Mouse (Mus musculus) liver, embryonic 14.5 days (tissue): ENCODE measurements around the gene Zfp652. TPM values are rescaled to one million over a fixed set of nuclear protein-coding genes. Genes with fewer than 3 reads are reported as not detected.

Experiments
- ATAC-seq: fragments of 200-750 bp; cut with Nextera tagmentation; 2 replicates; pipeline ENCODE4 v1.8.0; 2017; ENCODE audit warnings: moderate number of reproducible peaks, mild to moderate bottlenecking, moderate library complexity; ENCODE audit not compliant: insufficient read depth
- DNase-seq, 3 experiments: peaks; one replicate each; pipeline ENCODE4 v3.0.0-alpha.2; 2012 to 2013; ENCODE audit warnings: low read depth in 3 of 3, low spot score in 3 of 3
- H3K27ac ChIP-seq: fragments of 300-500 bp; sonication (generic); 2 replicates; pipeline ENCODE4 v1.5.1; 2014; ENCODE audit warnings: moderate library complexity, mild to moderate bottlenecking, control low read depth, inconsistent platforms
- H3K27me3 ChIP-seq: fragments of 300-500 bp; sonication (generic); 2 replicates; pipeline ENCODE4 v1.6.1; 2014; ENCODE audit warnings: mild to moderate bottlenecking, low read length, moderate library complexity; ENCODE audit not compliant: control insufficient read depth, insufficient read depth
- H3K36me3 ChIP-seq: fragments of 300-500 bp; sonication (generic); replicated peaks from 2 replicates; pipeline ENCODE4 v1.6.1; 2014; ENCODE audit warnings: low read depth; ENCODE audit not compliant: control insufficient read depth, insufficient read depth
- H3K4me1 ChIP-seq, 2 experiments: fragments of 200-500 bp in 1 of 2; fragments of 300-500 bp in 1 of 2; sonication (generic) in 1 of 2; replicated peaks; 2 replicates each; pipeline ENCODE4 v1.6.1; 2012 to 2014; ENCODE audit warnings: antibody characterized with exemption in 1 of 2, inconsistent platforms in 1 of 2, low read length in 1 of 2; ENCODE audit not compliant: control insufficient read depth in 2 of 2, insufficient read depth in 2 of 2
- H3K4me2 ChIP-seq: fragments of 300-500 bp; sonication (generic); 2 replicates; pipeline ENCODE4 v1.6.1; 2014; ENCODE audit warnings: low read depth, mild to moderate bottlenecking, control low read depth, moderate library complexity
- H3K4me3 ChIP-seq, 2 experiments: fragments of 200-500 bp in 1 of 2; fragments of 300-500 bp in 1 of 2; sonication (generic) in 1 of 2; 2 replicates each; pipeline ENCODE4 v1.5.1; 2012 to 2014; ENCODE audit warnings: low read depth in 2 of 2, low read length in 2 of 2, mild to moderate bottlenecking in 2 of 2, control low read depth in 1 of 2, inconsistent platforms in 1 of 2, moderate library complexity in 1 of 2; ENCODE audit not compliant: insufficient read depth in 1 of 2
- H3K9ac ChIP-seq: fragments of 300-500 bp; sonication (generic); replicated peaks from 2 replicates; pipeline ENCODE4 v1.6.1; 2014; ENCODE audit warnings: mild to moderate bottlenecking, control low read depth, moderate library complexity
- H3K9me3 ChIP-seq: fragments of 300-500 bp; sonication (generic); 2 replicates; pipeline ENCODE4 v1.6.1; 2016; ENCODE audit warnings: low read length, mixed read lengths; ENCODE audit not compliant: control insufficient read depth
- CTCF ChIP-seq: IDR thresholded peaks from 2 replicates; pipeline ENCODE4 v1.5.1; 2016; ENCODE audit warnings: antibody characterized with exemption, low read depth, control low read depth
- EP300 ChIP-seq: IDR thresholded peaks from 2 replicates; pipeline ENCODE4 v1.6.1; 2016; ENCODE audit warnings: antibody characterized with exemption, low read depth
- WGBS: fragments of 180-500 bp; shearing (Covaris S2); extraction: QIAGEN DNeasy Blood & Tissue Kit; methylation state at CpG from one replicate; pipeline ENCODE4 v1.1.7; 2014; ENCODE audit not compliant: insufficient replicate concordance; 5-methylcytosine and 5-hydroxymethylcytosine counted together
- polyA plus RNA-seq, 2 experiments: library from polyadenylated mRNA; depleted of rRNA in 1 of 2; stranded (reverse) in 1 of 2; unstranded in 1 of 2; fragments of >200 nt; fragmentation: Nextera tagmentation in 1 of 2; extraction: Ambion mirVana in 1 of 2; gene quantifications; 2 replicates each; pipeline versions ENCODE4 v1.2.1 to v1.2.3; 2012 to 2014

Gene Zfp652
- polyA plus RNA-seq, 2 experiments: 3.7 to 5.4 TPM

DNA sequence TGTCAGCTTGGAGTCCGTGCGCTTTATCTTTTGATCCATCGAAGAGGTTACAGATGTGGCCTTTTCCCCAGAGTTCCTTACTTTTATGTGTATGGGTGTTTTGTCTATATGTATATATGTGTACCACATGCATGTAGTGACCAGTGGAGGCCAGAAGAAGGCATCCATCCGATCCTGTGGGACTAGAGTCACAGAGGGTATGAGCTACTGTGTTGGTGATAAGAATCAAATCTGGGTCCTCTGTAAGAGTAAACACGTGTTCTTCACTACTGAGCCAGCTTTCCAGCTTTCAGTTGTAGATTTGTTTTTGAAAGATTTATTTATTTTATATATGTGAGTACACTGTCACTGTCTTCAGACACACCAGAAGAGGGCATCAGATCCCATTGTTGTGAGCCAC is 15.5 kb downstream of the Zfp652 start:
- Histone ChIP-seq H3K27me3 (no peaks in the 10 kb centered on the region), H3K9ac (no peak overlapping the region), H3K4me3 (no peak overlapping the region), H3K9me3 (no peaks in the 10 kb centered on the region), H3K36me3 (no peaks in the 10 kb centered on the region), H3K27ac (no peak overlapping the region), H3K4me1 (peaks cover 3 to 15% of the 10 kb centered on the region in 2 experiments), H3K4me2 (no peak overlapping the region)
- WGBS: 61% methylated on average over 5 of the region's 5 CpGs
- DNase-seq (no peak), ATAC-seq (no peak)
- no peak for TF ChIP-seq CTCF
- TF ChIP-seq EP300: no peak

DNA sequence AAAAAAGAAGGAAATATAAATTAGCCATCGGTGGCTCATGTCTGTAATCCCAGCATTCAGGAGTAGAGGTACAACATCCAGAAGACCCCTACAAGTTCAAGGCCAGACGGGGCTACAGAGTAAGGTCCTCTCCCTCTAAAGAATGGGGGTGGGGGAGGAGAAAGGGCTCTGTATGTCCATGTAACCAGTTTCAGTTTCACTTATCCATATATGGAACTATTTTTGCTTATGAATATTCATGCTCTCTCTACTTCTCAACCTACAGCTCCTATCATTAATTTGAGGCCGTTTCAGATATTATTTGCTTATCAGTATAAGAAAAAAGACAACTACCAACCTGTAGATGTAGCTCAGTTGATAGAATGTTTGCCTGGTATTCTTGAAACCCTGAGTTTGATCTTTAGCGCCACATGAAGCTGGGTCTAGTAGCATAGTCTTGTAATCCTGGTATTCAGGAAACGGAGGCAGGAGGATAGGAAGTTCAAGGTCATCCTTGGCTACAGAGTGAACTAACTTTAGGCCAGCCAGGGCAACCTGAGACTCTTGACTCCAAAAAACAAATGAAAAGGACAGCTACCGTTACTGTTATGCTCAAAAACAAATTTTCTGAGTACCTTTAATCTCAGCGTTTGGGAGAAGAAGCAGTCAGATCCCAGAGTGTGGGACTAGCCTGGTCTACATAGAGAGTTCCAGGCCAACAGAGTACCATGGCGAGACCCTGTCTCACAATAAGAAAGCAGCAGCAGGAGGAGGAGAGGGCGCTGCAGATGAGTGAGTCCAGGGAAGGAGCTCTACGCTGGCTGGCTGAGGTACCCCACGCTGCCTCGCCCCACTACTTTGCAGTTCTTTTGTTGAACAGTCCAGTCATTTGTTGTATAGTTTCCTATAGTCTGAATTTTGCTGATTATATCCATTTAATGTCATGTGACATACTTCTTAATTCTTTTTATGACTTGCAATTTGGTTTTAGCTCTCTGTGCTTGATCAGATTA is 16.7 kb downstream of the Zfp652 start:
- Histone ChIP-seq H3K4me3 (no peak overlapping the region), H3K4me1 (peaks cover 3 to 15% of the 10 kb centered on the region in 2 experiments), H3K9me3 (no peaks in the 10 kb centered on the region), H3K9ac (no peak overlapping the region), H3K27me3 (no peaks in the 10 kb centered on the region), H3K4me2 (peak overlapping the region; percentile 18; the same call in 1 of the 2 replicates), H3K27ac (no peak overlapping the region), H3K36me3 (no peaks in the 10 kb centered on the region)
- DNase-seq: no peak
- no peak for ATAC-seq
- TF ChIP-seq CTCF (no peak), EP300 (no peak)
- 68% methylated on average over 12 of the region's 12 CpGs for WGBS

DNA sequence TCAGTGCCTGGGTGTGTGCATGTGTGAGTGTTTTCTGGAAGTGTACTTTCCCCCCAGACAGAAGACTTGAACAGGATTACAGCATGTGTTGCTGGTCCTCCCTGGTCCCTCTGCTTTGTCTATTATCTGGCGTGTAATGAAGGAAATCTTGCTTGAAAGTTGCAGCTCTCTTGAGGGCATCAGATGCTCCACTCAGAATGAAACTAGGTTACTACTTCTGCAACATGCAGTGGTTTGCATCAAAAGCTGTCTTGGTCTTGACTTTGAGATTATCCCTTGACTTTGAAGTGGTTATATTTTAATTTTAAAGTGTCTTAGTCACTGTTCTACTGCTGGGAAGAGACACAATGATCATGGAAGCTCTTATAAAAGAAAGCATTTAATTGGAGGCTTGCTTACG is 22.0 kb downstream of the Zfp652 start:
- Histone ChIP-seq H3K9ac (no peak overlapping the region), H3K27ac (no peak overlapping the region), H3K4me2 (no peak overlapping the region), H3K4me1 (peaks cover 3% of the 10 kb centered on the region in 2 experiments; a peak in 2 of 4 replicates), H3K4me3 (no peak overlapping the region), H3K36me3 (no peaks in the 10 kb centered on the region), H3K9me3 (no peaks in the 10 kb centered on the region), H3K27me3 (no peaks in the 10 kb centered on the region)
- no peak for TF ChIP-seq EP300
- no peak for TF ChIP-seq CTCF
- WGBS: 75% methylated on average over 2 of the region's 2 CpGs
- DNase-seq: no peak
- no peak for ATAC-seq

DNA sequence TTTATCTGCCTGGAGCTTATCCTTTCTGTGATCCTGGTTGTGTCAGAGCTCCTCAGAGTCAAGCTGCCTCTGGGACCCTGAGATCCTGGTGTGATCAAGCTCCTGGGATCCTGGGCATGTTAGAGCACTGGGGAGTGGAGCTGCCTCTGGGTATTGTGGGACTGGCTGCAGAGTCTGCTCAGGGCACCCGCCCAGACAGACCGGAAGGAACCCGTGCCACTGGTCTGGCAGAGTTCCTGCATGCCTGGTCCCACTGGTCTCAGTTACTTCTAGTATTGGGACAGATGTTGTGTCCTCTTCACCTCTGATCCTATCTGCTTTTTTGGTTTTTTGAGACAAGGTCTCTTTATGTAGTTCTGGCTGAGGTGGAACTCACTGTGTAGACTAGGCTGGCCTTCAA is 25.3 kb downstream of the Zfp652 start:
- Histone ChIP-seq H3K9me3 (no peaks in the 10 kb centered on the region), H3K27ac (no peak overlapping the region), H3K4me1 (peaks cover 3% of the 10 kb centered on the region in 2 experiments; a peak in 1 of 4 replicates), H3K9ac (no peak overlapping the region), H3K4me2 (no peak overlapping the region), H3K27me3 (no peaks in the 10 kb centered on the region), H3K4me3 (no peak overlapping the region), H3K36me3 (no peaks in the 10 kb centered on the region)
- ATAC-seq (no peak), DNase-seq (no peak)
- TF ChIP-seq EP300: no peak
- no peak for TF ChIP-seq CTCF
- 52% methylated on average over 3 of the region's 3 CpGs for WGBS

DNA sequence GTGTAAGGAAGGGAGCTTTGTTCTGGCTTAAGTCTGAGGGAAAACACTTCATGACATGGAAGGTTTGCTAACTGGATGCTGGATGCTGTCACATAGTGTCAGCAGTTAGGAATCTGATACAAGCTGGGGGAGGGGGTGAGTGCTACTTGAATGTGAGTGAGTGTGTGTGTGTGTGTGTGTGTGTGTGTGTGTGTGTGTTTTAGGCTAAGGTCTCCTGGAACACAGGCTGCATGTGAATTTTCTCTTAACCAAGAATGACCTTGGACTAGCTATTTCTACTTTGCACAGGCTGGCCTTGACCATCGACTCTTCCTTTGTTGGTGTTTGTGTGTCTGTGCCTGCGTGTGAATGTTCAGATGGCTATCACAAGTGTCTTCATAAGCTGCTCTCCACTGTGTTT is 32.0 kb downstream of the Zfp652 start:
- no peak overlapping the region for H3K9ac ChIP-seq
- no peaks in the 10 kb centered on the region for H3K9me3 ChIP-seq
- H3K4me2 ChIP-seq: no peak overlapping the region
- peaks cover 0 to 8% of the 10 kb centered on the region in 2 experiments; a peak in 2 of 4 replicates for H3K4me1 ChIP-seq
- no peak overlapping the region for H3K4me3 ChIP-seq
- DNase-seq: no peak
- WGBS: 73% methylated on average over 2 of the region's 2 CpGs
- H3K27me3 ChIP-seq: no peaks in the 10 kb centered on the region
- H3K36me3 ChIP-seq: no peaks in the 10 kb centered on the region
- no peak overlapping the region for H3K27ac ChIP-seq
- TF ChIP-seq EP300: no peak
- TF ChIP-seq CTCF: no peak
- ATAC-seq: no peak
